Mouse (Mus musculus): Measurements from ENCODE around the gene Nfe2l1. TPM values are rescaled to one million over a fixed set of nuclear protein-coding genes. Genes with fewer than 3 reads are reported as not detected.

Nfe2l1 gene
- total RNA-seq, 4 experiments from 2014 or later, result 462 to 530 (median 477) TPM

DNA sequence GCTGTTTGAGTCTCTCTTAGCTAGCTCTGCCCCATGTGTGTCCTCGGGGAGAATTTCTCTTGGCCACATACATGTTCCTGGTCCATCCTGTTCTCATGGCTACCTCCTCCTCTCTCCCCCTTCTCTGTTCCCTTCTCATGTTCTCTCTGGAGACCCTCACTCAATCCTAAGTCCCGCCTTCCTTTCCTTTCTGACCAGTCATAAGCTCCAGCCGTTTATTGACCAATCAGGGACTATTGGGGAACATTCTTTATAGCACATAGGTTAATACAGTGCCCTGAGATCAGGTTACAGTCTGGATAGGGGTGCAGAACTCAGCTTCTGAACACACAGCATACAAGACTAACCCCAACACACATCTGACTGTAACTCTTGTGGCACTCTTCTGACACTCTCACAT is 17.5 kb upstream of the Nfe2l1 start:
- DNase-seq (ENCODE audit: low spot score), result no peak

DNA sequence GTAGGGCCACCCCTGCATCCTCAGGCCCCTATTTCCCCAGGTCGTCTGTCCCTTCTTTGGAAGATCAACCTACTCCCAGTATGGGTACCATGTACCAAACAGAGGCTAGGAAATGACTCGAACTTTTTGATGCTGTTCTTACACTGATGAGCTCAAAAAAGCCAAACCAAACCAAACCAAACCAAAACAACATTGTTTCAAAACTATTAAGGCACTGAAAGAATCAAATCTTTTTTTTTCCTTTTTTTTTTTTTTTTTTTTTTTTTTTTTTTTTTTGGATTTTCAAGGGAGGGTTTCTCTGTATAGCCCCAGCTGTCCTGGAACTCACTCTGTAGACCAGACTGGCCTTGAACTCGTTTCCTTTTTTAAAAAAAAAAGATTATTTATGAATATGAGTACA is 13.9 kb upstream of the Nfe2l1 start:
- no peak for DNase-seq (ENCODE audit: low spot score)

DNA sequence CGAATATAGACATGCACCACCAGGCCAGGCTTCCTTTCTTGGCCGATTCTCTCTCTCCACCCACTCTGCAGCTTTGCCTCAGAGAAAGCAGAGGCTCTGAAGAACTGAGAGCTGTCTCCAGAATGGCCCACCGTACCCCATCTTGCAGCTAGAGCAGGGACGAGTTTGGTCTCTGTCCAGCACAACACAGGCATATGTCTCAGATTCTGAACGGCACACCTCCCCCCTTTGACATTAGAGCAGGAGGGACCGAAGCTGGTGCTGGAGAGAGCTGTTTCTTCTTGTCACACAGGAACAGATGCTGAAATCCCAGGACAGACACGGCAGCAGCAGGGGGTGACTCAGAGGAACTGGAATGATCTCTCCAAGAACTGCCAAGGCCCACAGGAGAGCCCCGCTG is 10.5 kb upstream of the Nfe2l1 start:
- DNase-seq (ENCODE audit: low spot score), result no peak

DNA sequence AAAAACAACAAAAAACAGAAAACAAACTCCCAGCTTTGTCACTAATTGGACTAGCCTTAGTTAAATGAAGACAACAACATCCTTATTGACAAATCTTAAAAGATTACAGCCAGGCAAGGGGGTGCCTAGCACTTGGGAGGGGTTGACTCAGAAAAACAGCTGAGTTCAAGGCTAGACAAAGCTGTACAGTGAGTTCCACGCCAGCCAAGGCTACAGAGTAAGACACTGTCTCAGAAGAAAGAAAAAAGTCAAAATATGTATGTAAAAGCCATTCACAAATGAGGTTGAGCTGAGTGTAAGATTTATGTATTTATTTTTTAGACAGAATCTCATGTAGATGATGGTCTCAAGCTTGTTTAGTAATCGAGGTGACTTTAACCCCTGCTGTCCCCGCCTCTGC is 10.1 kb upstream of the Nfe2l1 start:
- DNase-seq (ENCODE audit: low spot score), result no peak

DNA sequence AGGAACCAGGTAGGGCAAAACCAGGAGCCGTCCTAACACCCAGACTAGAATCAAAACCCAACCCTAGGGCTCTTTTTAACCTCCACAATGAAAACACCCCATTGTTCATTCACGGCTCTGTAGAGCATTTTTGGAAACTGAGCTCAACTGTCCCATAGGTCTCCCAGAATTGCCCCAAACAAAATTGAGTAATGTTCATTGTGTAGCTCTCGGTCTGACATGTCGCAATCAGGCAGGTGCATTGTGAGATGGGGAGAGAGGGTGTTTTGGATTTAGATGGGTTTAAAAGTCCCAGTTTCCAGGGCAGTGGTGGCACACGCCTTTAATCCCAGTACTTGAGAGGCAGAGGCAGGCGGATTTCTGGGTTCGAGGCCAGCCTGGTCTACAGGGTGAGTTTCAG is 9.7 kb upstream of the Nfe2l1 start:
- no peak for DNase-seq (ENCODE audit: low spot score)

DNA sequence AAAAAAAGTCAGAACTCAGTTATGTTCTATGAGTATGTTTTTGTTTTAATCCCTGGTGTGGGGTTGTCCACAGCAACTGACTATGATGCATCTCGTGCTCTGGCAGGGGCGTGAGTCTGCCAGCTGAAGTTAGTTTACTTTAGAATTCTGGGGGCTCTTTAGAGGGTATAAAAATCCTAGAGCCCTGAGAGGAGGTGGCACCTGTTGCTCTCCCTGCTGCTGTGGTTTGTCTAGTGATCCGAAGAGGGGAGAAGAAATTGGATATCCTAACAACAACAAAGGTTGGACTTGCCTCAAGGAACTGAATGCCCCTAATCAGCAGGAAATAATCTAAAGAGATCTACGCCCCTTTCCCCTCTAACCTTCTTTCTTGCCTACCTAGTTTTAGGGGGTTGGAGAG is 8.6 kb upstream of the Nfe2l1 start:
- no peak for DNase-seq (ENCODE audit: low spot score)

DNA sequence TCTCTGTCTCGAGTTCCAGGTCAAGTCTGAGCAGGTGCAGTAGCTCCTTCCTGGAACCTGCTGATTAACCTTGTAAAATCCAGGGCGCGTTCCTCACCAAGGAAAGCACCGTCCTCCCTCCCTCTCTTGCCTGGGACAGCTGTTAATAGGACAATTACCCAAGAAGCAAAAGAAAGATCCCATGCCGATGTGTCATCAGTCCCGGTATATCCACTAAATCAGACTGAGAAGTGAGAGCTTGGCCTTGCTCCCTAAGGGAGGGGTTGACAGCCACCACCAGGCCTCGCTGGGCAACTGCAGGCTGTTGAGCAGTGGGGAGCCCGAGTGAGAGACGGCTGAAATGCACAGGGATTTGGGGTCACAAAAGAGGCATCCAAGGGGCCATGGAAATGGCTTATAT is 7.5 kb upstream of the Nfe2l1 start:
- no peak for DNase-seq (ENCODE audit: low spot score)

DNA sequence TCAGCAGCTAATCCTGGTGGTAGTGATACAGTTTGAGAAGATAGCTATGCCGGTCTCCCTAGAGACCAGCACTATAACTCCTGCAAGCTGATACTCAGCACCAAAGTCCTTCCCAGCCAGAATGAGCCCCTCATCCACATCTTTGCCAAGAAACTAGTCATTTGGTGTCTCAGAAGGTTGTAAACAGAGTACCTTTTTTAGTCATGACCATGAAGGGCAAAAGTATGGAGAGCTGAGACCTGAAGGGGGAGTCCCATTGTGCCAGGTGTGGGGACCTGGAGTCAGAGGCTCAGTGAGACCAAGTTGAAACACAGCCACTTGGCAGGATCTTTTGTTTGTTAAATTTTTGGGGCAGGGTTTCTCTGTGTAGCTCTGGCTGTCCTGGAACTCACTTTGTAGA is 4.4 kb upstream of the Nfe2l1 start:
- DNase-seq (ENCODE audit: low spot score), result no peak

DNA sequence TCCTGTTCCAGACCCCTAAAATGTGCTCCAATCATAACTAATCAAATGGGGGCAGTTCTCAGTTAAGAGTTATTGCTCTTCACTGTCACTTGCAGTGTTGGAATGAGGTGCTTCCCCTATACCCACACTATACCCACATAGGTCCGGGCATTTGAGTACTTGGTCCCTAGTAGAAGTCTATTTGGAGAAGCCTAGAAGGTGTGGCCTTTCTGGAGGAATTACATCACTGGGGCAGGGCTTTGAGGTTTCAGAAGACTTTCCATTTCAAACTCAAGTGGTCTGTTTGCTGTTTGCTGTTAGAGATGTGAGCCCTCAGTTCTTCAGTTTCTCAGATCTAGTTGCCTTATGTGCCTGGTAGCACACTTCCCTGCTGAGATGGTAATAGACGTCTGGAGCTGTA is 3.2 kb upstream of the Nfe2l1 start:
- DNase-seq (ENCODE audit: low spot score), result no peak

DNA sequence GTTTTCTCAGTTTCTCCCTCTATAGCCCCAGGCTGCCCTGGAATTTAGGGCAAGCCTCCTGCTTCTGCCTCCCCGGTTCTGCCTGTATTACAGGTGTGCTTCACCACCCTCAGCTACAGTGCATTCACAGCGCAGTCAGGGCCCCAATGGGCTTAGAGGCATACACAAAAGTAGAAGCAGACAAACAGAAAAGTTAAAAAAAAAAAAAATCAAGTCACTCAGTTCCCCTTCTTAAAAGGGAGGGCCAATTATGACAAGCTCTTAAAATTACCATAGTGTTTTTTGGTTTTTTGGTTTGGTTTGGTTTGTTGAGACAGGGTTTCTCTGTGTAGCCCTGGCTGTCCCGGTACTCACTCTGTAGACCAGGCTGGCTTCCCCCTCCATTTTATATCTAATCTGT is 2.8 kb upstream of the Nfe2l1 start:
- DNase-seq (ENCODE audit: low spot score), result no peak

DNA sequence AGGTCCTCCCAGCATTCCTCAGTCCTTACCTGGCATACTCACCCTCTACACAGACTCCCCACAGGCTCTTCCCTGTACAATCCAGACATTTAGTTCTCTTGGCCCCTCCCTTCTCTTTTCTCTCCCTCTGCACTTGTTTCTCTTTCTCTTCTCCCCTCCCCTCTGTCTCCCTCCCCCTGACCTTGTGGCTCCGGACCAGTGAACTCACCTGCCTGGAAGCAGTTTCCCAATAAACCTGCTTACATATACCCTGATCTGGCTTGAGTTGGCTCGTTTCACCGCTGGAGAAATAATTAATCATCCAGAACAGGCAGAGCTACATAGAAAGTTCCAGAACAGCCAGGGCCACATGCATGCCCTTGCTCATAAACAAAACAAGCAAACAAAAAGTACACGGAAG is 1.7 kb upstream of the Nfe2l1 start:
- no peak for DNase-seq (ENCODE audit: low spot score)

DNA sequence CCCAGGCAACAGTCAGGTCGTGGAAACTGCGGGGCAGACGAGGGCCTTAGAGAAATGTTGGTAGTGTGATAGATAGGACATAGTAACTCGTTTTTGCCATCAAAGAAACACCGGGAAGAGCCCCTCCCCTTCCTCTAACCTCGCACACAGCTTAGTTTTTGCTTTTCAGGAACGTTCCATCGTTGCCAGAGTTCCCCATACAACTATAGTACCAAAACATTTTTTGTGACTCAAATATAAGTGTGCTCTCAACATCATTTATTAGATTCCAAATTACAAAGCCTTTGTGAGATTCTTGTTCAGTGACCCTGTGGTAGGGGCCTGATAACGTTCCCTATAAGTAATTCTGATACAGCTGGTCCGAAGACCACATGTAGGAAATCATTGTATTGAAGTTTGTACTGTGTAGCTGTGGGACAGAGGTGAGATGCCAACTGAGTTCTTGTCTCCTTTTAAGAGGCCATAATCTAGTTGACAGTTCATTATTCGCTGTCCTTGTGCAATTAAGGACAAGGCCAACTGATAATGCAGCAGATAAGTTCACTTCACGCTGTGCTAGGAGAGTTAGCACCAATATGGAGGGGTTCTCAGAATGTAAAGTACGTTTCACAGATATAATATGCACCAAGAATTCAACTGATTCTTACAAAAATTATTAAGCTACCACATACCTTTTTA is 910 bp upstream of the Nfe2l1 start:
- no peak for DNase-seq (ENCODE audit: low spot score)

DNA sequence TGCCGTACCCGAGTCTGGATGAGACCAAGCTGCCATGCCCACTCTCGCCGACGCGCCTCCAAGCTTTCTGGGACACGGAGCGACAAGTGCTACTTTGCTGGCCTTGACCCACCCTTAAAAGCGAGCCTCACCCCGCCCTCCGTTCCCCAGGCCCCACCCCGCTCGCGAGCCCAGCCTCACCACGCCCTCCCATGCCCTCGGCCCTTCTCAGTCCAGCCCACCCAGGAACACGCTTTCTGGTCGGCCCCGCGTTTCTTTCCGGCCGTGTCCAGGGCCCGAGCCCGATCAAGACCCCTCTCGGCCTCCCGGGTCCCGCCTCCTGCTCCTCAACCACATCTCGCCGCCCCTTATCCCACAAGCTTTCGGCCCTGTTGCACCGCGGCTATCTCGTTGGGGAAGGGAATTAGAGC is 360 bp downstream of the Nfe2l1 start:
- peak; percentile 90 for DNase-seq (ENCODE audit: low spot score)

DNA sequence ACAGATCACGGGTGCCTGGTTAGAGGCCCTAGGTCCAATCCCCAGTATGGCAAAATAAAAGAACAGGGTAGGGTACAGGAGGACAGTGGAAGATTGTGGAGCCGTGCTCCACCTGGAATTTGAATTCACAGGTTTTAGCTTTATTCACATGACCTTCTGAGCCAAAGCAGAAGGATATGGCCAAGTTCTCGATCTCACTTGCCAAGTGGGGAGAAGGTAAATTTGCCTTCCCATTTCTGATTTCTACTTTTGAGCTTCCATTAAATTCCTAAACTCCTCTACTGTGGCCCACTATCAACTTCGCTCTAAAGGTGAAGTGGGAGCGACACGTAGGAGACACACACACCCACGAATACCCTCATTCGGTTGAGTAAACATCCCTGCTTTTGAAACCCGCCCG is 887 bp downstream of the Nfe2l1 start:
- DNase-seq (ENCODE audit: low spot score), result no peak

DNA sequence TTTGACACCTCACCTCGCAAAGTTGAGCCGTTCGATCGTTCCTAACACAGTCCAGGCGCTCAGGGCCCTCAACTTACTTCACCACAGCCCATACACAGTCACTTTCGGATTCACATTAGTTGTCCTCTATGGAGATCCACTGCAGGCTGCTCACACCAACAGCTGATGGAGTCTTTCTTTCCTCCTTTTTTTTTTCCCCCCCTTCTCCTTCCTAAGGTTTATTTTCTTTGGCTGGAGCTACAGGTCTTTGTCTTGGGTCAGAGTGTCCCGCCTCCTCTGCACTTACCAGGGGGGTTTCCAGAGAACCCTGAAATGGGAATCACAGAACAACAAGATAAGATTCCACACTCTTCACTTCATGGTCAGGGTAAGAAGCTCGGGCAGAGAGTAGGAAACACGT is 1.9 kb downstream of the Nfe2l1 start:
- DNase-seq (ENCODE audit: low spot score), result no peak

DNA sequence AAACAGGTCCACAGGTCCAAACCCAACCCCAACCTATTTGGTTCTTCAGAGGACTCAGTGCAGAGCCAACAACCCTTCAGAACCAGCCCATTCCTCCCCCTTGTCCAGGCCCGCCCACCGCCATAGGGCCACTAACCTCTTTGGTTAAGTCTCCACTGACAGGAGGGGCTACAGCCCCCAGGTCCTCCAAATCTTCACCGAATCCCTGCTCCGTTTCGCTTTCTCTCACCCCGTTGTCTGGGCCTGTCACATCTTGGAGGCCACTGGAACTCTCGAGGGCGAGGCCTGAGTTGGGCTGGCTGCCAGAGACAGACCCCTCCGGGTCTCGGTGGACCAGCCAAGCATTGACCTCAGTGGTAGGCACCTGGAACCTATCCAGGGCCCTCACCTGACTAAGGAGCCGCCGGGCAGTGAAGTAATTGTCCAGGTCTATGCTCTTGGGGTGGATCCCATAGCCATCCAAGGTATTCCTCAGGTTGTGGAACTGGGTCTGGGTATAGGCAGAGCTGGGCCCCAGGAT is 2.6 kb downstream of the Nfe2l1 start:
- no peak for DNase-seq (ENCODE audit: low spot score)

DNA sequence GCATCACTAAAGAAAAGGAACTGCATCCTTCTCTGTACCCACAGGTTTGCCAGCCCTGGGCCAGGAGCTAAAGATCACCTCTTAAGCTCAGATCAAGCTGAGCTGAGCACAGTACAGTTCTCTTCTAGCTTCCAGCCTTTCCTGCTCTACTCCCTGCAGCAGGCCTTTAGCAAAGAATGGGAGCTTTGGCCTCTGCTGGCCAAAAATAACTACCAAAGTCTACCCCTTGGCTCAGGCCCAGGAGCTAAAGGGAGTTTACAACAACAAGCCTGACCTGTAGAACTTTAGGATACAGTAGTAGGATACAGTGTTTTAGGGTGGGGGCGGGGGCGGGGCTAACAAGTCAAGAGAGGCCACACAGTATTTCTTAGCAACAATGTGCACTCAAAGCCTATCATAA is 3.3 kb downstream of the Nfe2l1 start:
- peak; percentile 59 for DNase-seq (ENCODE audit: low spot score)

DNA sequence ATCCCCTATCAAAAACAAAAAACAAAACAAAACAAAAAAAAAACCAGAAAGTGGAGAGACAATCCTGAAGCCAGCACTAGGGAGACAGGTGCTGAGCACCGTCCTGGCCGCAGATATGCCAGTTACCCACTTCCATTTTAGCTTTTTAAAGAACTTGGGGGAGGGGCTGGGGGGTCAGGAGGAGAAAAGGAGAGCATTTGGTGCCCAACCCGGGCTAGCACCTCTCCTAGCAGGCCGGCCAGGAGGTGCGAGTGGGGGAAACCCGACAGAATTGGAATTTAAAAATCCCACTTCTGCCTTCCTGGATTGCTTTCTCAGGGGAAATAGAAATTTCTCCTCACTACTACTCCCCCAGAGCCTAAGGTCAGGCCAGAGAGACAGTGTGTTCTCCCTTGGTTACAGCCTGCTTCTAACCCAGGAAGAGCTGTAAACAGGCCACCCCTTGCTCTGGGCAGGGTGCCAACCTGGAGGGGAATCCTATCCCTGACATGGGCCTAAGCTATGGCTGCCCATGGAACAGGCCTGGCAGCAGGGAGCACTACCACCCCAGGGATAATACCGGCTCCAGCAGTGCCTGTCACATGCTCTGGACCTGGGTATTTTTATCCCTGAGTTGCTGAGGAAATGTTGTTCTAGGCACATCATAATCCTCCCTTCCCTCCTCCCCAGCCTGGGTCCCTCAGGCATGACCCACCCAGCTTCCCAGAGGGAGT is 4.8 kb downstream of the Nfe2l1 start:
- DNase-seq (ENCODE audit: low spot score), result peak; percentile 82

DNA sequence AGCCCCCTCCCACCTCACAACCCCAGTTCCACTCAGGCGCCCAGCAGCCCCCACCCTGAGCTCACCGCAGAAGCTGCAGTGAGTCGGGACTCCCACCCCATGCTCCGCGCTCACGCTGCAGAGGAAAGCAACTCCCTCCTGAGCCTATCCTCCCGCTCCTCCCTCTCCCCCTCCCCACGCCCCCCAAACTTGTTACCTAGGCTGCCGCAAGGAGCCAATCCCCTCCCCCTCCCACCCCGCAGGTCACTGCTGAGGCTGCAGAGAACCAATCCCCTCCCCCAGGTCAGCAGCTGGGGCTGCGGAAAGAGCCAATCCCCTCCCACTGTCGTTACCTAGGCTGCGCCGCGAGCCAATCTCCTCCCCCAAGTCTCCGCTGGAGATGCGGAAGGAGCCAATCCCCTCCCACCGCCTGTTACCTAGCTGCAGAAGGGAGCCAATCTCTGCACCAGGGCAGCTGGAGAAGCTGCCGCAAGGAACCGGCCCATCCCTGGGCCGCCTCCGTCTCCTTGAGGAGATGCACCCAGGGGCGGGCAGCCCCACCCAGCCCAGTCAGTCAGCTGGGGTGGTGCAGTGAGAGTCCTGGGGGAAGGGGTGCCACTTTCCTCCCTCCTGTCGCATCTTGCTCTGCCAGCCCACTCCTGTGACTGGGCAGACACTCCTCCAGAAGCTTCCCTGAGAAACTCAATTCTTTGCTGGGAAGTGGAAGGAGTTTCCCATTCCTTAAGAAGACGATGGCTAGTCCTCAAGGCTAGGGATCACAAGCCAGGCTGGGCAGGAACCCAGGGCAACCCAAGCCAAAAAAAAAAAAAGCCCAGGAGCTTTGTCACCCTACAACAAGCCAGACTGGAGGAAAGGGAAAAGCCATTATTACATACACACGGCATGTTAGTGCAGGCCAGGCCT is 5.6 kb downstream of the Nfe2l1 start:
- DNase-seq (ENCODE audit: low spot score), result peak; percentile 81

DNA sequence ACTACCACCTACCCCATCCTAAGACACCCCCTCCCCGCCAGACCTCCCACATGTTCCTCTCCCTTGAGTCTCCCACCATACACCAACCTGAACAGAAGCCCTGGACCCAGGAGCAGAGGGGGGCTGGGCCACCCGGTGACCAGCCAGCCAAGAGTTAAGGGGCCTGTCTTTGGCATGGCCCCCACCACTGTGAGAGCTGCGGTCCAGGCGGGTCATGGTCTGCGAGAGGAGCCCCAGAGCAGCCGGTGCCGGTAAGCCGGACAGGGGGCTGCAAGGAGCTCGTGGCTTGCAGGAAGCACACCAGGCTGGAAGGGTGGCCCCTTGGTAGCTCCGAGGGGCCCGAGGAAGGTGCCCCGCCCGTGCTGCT is 6.3 kb downstream of the Nfe2l1 start:
- no peak for DNase-seq (ENCODE audit: low spot score)

DNA sequence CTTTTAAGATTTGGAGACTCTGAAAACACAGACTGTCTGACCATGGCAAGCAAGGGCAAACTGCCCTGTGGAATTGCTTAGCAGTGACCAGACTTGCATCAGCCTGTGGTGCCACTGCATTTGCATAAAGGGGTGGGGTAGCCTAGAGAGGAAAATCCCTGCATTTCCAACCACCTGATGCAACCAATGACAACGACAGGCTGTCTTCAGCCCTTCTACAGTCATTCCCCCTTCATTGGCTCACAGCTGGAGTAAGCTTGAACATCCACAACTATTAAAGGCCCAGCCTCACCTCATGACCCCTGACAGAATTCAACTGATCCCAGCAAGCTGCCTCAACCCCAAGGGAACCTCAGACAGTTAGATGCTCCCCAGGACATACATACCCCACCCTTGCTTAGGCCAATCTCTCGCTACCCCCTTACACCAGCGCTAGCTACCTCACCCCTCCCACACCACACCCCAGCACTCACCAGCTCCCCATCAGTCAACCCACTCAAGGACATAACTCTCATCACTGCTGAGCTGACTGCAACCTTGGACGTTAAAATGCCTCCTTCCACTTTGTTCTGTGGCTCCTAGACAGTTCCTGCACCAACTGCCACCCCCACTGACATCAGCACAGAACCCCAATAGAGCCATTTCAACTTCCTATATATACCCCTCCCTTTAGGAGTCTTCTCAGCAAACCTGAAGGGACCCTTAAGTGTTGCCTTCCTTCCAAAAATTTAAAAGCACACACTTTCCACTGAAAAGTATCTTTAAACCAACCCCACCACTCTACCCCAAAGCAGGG is 6.9 kb downstream of the Nfe2l1 start:
- no peak for DNase-seq (ENCODE audit: low spot score)

DNA sequence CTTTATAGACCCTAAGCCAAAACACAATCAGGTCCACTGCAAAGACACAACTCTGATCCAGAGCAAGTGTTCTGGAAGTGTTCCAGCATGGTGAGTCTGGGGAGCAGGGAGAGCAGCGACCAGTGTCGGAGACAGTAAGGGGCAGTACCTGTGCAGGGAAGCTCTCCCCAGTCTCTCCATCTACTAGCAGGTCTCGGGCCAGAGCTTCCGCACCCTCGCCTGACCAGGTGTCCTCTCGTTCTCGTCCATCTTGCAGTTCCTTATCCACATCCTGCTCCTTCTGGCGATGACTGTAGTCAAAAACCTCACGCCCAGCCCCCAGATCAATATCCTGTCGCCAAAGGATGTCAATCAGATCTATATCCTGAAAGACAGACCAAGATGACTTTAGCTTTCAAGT is 7.8 kb downstream of the Nfe2l1 start:
- DNase-seq (ENCODE audit: low spot score), result no peak

Data from heart, adult 8-10 months (tissue).